11 mouse cellular contexts compared by ENCODE assay signal in the genomic region with DNA sequence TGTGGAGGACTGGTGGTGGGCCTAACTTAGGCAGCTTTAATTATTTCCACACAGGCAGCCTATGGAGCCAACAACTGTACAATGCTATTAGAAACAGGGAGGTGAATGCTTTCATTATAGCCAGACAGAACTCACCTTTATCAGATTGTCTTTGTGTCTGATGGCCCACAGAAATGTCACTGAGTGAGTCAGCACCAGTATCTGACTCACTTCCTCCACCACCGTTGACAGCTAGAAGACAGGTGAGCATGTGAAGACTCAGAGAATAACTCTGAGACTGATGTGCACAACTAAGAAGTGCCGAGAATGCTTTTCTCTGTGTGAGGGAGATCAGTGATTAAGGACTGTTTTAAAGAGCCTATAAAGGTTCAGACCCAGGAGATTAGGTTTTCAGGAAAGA.
"Had no signal": no experiment of that assay in that cellular context is flagged by ENCODE, and none has a peak within 500 bp of the region (broad histone marks: within the 10 kb centered on the region; RNA-seq: fewer than 3 reads in every experiment).

No protein-coding gene starts in this region.

- DNase-seq: kidney, postnatal 25 days; lung, adult 2 months; lung, postnatal 36 days; right cerebral cortex, adult 18-20 months; right cerebral cortex, postnatal 25 days; thymus, postnatal 36 days had no signal

- H3K4me3 ChIP-seq: left cerebral cortex, adult 2 months; limb, embryonic 10.5 days; liver, embryonic 15.5 days; midbrain, embryonic 13.5 days; neural tube, embryonic 12.5 days had no signal

- H3K4me1 ChIP-seq: limb, embryonic 10.5 days; liver, embryonic 15.5 days; midbrain, embryonic 13.5 days; neural tube, embryonic 12.5 days had no signal

- H3K36me3 ChIP-seq: limb, embryonic 10.5 days; liver, embryonic 15.5 days; midbrain, embryonic 13.5 days; neural tube, embryonic 12.5 days had no signal

- H3K27me3 ChIP-seq: liver, embryonic 15.5 days; midbrain, embryonic 13.5 days; neural tube, embryonic 12.5 days had no signal

- H3K27ac ChIP-seq: left cerebral cortex, adult 2 months; limb, embryonic 10.5 days; liver, embryonic 15.5 days; midbrain, embryonic 13.5 days; neural tube, embryonic 12.5 days had no signal
